Mouse (Mus musculus) brain, embryonic 14.5 days (tissue): Measurements from ENCODE around the gene Zfr.

Experiments used
- CTCF ChIP-seq: fragments of 200-500 bp; IDR thresholded peaks from 2 replicates; pipeline ENCODE4 v1.5.1; 2012; ENCODE audit warnings: inconsistent platforms, mild to moderate bottlenecking, moderate library complexity, borderline replicate concordance; ENCODE audit not compliant: insufficient read depth, insufficient read length; ENCODE audit errors: extremely low read depth
- POLR2A ChIP-seq: fragments of 200-500 bp; IDR thresholded peaks from 2 replicates; pipeline ENCODE4 v1.6.1; 2012; ENCODE audit warnings: mild to moderate bottlenecking, inconsistent platforms, borderline replicate concordance; ENCODE audit not compliant: poor library complexity, insufficient read depth, insufficient read length, severe bottlenecking; ENCODE audit errors: extremely low read depth

GRCm38 (mm10) chr15:12153747-12154146 lies 36.1 kb downstream of the Zfr start:
- TF ChIP-seq CTCF (no peak), POLR2A (no peak)
